Comparison of ENCODE assay signal across 26 mouse cellular contexts in genomic region chr2:116399966-116400365, GRCm38 (mm10).
DNase-seq lines count a peak whose midpoint lies in the region; ATAC-seq and TF ChIP-seq lines count a peak whose summit lies in the region.
"Had no signal": no experiment of that assay in that cellular context is flagged by ENCODE, and none has a peak within 500 bp of the region (broad histone marks: within the 10 kb centered on the region; RNA-seq: fewer than 3 reads in every experiment).

No protein-coding gene starts in this region.

- TF ChIP-seq EP300 in lung, postnatal 0 days (IDR thresholded peaks at IDR 0.05) = no peak

- in situ Hi-C loops in ES-E14 (cut with MboI; ENCODE audit: low sequenced_read_pairs in 2 of 2, unreplicated experiment in 2 of 2) = no loop called here

- no peak overlapping the region for H3K4me2 ChIP-seq in lung, postnatal 0 days (replicated peaks; ENCODE audit: low read depth, low read length)

- 54% methylated on average over 1 of the region's 1 CpGs for WGBS in lung, postnatal 0 days

- no peaks in the 10 kb centered on the region for H3K36me3 ChIP-seq in ES-E14 (ENCODE audit: control insufficient read depth, insufficient read depth, low read length, poor library complexity, severe bottlenecking)
- H3K36me3 ChIP-seq in lung, postnatal 0 days (ENCODE audit: insufficient read depth, low read length) = no peaks in the 10 kb centered on the region
- H3K36me3 ChIP-seq: G1E had no signal

- no peak overlapping the region for H3K27ac ChIP-seq in ES-E14 (ENCODE audit: insufficient read depth, low read depth, low read length, poor library complexity, severe bottlenecking)
- no peak overlapping the region for H3K27ac ChIP-seq in lung, postnatal 0 days (ENCODE audit: low read length)

- ATAC-seq in lung, postnatal 0 days = no peak
- ATAC-seq: activated CD4-positive, CD25-positive, alpha-beta regulatory T cell, adult 4 months; CD4-positive, CD25-positive, alpha-beta regulatory T cell, adult 4 months; Patski had no signal

- DNase-seq in ES-CJ7 (ENCODE audit: low read depth, low spot score) (peak; percentile 70), ES-E14 (ENCODE audit: low read depth, low spot score) (peak; percentile 39), R1 (ENCODE audit: low read depth, low spot score) (peak; percentile 51), ZHBTc4 (ENCODE audit: low read depth, low spot score) (peak; percentile 57)
- no peak for DNase-seq in lung, postnatal 0 days (ENCODE audit: low spot score)
- DNase-seq in adrenal gland, postnatal 36 days = no peak
- DNase-seq in right cerebral cortex, postnatal 10 days (ENCODE audit: low spot score in 2 of 2) = no peak
- no peak for DNase-seq in layer of hippocampus, postnatal 10 days (ENCODE audit: low spot score in 2 of 2)
- DNase-seq: adrenal gland, adult 2 months; adrenal gland, adult 8-10 months; adrenal gland, postnatal 10 days; adrenal gland, postnatal 14 days; adrenal gland, postnatal 25 days; B cell, adult 2 months; cerebellum, adult 11 months; cerebellum, adult 11-12 months; cerebellum, adult 18-20 months; cerebellum, adult 2 months; cerebellum, adult 8-10 months; cerebellum, adult 9-10 months; cerebellum, adult 9-11 months had no signal

- TF ChIP-seq CTCF in lung, postnatal 0 days (IDR thresholded peaks at IDR 0.05) = no peak

- H3K4me3 ChIP-seq in ES-E14 (ENCODE audit: insufficient read depth in 1 of 2, low read depth in 1 of 2, low read length in 2 of 2, poor library complexity in 1 of 2, severe bottlenecking in 1 of 2) = no peak overlapping the region
- H3K4me3 ChIP-seq in lung, postnatal 0 days (ENCODE audit: low read depth, low read length) = no peak overlapping the region

- H3K9ac ChIP-seq in ES-E14 (ENCODE audit: insufficient read depth, low read depth, low read length, poor library complexity, severe bottlenecking) = no peak overlapping the region
- H3K9ac ChIP-seq in lung, postnatal 0 days (replicated peaks; ENCODE audit: low read depth) = no peak overlapping the region

- peaks cover 0 to 2% of the 10 kb centered on the region in 2 experiments; a peak in 1 of 4 replicates for H3K4me1 ChIP-seq in ES-E14 (ENCODE audit: control insufficient read depth in 2 of 2, insufficient read depth in 2 of 2, low read length in 2 of 2, poor library complexity in 1 of 2)
- no peaks in the 10 kb centered on the region for H3K4me1 ChIP-seq in lung, postnatal 0 days (ENCODE audit: insufficient read depth, low read depth, low read length)

- H3K27me3 ChIP-seq in lung, postnatal 0 days (replicated peaks; ENCODE audit: insufficient read depth, low read length) = no peaks in the 10 kb centered on the region
- H3K27me3 ChIP-seq: CH12.LX had no signal

- no peaks in the 10 kb centered on the region for H3K9me3 ChIP-seq in ES-E14 (ENCODE audit: control insufficient read depth, insufficient read depth, low read depth, low read length)
- no peaks in the 10 kb centered on the region for H3K9me3 ChIP-seq in lung, postnatal 0 days (ENCODE audit: low read length)

TF ChIP-seq in ES-E14, 5 proteins besides CTCF, POLR2A, EP300 and RAD21:
- TF ChIP-seq ZC3H11A (IDR thresholded peaks at IDR 0.05; ENCODE audit: borderline replicate concordance, low read depth, low read length) (no peak), CHD2 (IDR thresholded peaks at IDR 0.05; ENCODE audit: low read depth, low read length) (no peak), MAFK (IDR thresholded peaks at IDR 0.05; ENCODE audit: insufficient read depth, low read depth, low read length) (no peak), ZNF384 (IDR thresholded peaks at IDR 0.05; ENCODE audit: low read depth, low read length) (no peak), HCFC1 (IDR thresholded peaks at IDR 0.05; ENCODE audit: borderline replicate concordance, insufficient read depth, low read length) (no peak)

Comparison
In these comparisons a context has a peak if more than half of its experiments do, and no peak if none do; other contexts are left out.
1. DNase-seq: peak in ES-CJ7 (single experiment), ES-E14 (single experiment), R1 (single experiment) and ZHBTc4 (single experiment); none in lung, postnatal 0 days (single experiment), adrenal gland, postnatal 36 days (0 of 2), right cerebral cortex, postnatal 10 days (0 of 2) and layer of hippocampus, postnatal 10 days (0 of 2).